Mouse (Mus musculus): ENCODE results near the gene Trim3. TPM values are rescaled to one million over a fixed set of nuclear protein-coding genes. Genes with fewer than 3 reads are reported as not detected.
A peak's percentile ranks its signal among the peaks of the same experiment; 100 is the strongest.

Gene Trim3
- polyA plus RNA-seq, 1 experiment, result 42.8 TPM

- no peaks in the 10 kb centered on the region for H3K27me3 ChIP-seq (ENCODE audit: control insufficient read depth, insufficient read depth, insufficient read length)
- H3K4me2 ChIP-seq (ENCODE audit: low read depth), result no peak overlapping the region
- no peak overlapping the region for H3ac ChIP-seq (ENCODE audit: control insufficient read depth, insufficient read length)
- no peak for TF ChIP-seq REST (IDR thresholded peaks at IDR 0.05; ENCODE audit: insufficient read depth, insufficient read length)
- no peaks in the 10 kb centered on the region for H3K79me2 ChIP-seq (ENCODE audit: control insufficient read depth, insufficient read depth)
- no peak overlapping the region for H3K4me3 ChIP-seq
- H3K36me3 ChIP-seq (ENCODE audit: control insufficient read depth, insufficient read depth), result peaks cover 47% of the 10 kb centered on the region
These were observed 16.8 kb downstream of the Trim3 start for GRCm38 (mm10) chr7:105616561-105616960.

- H3K4me2 ChIP-seq (ENCODE audit: low read depth), result no peak overlapping the region
- peaks cover 46% of the 10 kb centered on the region for H3K36me3 ChIP-seq (ENCODE audit: control insufficient read depth, insufficient read depth)
- H3K4me3 ChIP-seq, result no peak overlapping the region
- H3K79me2 ChIP-seq (ENCODE audit: control insufficient read depth, insufficient read depth), result no peaks in the 10 kb centered on the region
- no peak for TF ChIP-seq TCF3 (IDR thresholded peaks at IDR 0.05; ENCODE audit: insufficient read length, low read depth)
- no peak for TF ChIP-seq REST (IDR thresholded peaks at IDR 0.05; ENCODE audit: insufficient read depth, insufficient read length)
- TF ChIP-seq SRF (IDR thresholded peaks at IDR 0.05; ENCODE audit: control insufficient read depth, insufficient read length, low read depth), result no peak
- no peak for TF ChIP-seq MAX (IDR thresholded peaks at IDR 0.05; ENCODE audit: low read depth)
- TF ChIP-seq MYOD1 (IDR thresholded peaks at IDR 0.05; ENCODE audit: control insufficient read depth in 1 of 3, insufficient read length in 2 of 3, low read depth in 2 of 3), result no peak
- TF ChIP-seq POLR2A (IDR thresholded peaks at IDR 0.05; ENCODE audit: insufficient read length, low read depth), result no peak
- no peak for TF ChIP-seq MYOG (IDR thresholded peaks at IDR 0.05; ENCODE audit: control insufficient read depth in 1 of 3, insufficient read depth in 1 of 3, insufficient read length in 2 of 3, low read depth in 2 of 3)
- TF ChIP-seq POLR2AphosphoS2 (IDR thresholded peaks at IDR 0.05; ENCODE audit: insufficient read length, low read depth), result no peak
- no peak overlapping the region for H3ac ChIP-seq (ENCODE audit: control insufficient read depth, insufficient read length)
- no peaks in the 10 kb centered on the region for H3K27me3 ChIP-seq (ENCODE audit: control insufficient read depth, insufficient read depth, insufficient read length)
These were observed 17.7 kb downstream of the Trim3 start for GRCm38 (mm10) chr7:105615720-105616119.

GRCm38 (mm10) chr7:105614400-105614799, 19.0 kb downstream of the Trim3 start:
- no peak overlapping the region for H3ac ChIP-seq (ENCODE audit: control insufficient read depth, insufficient read length)
- H3K36me3 ChIP-seq (ENCODE audit: control insufficient read depth, insufficient read depth), result peaks cover 42% of the 10 kb centered on the region
- H3K4me3 ChIP-seq, result no peak overlapping the region
- TF ChIP-seq MYOG (IDR thresholded peaks at IDR 0.05; ENCODE audit: control insufficient read depth in 1 of 3, insufficient read depth in 1 of 3, insufficient read length in 2 of 3, low read depth in 2 of 3) (no peak), E2F4 (IDR thresholded peaks at IDR 0.05; ENCODE audit: insufficient read depth) (no peak), TCF3 (IDR thresholded peaks at IDR 0.05; ENCODE audit: insufficient read length, low read depth) (no peak), TCF12 (IDR thresholded peaks at IDR 0.05; ENCODE audit: insufficient read depth, poor library complexity, severe bottlenecking) (no peak), MYOD1 (IDR thresholded peaks at IDR 0.05; ENCODE audit: control insufficient read depth in 1 of 3, insufficient read length in 2 of 3, low read depth in 2 of 3) (no peak), REST (IDR thresholded peaks at IDR 0.05; ENCODE audit: insufficient read depth, insufficient read length) (no peak), CEBPB (IDR thresholded peaks at IDR 0.05; ENCODE audit: insufficient read depth, poor library complexity, severe bottlenecking) (no peak), USF1 (IDR thresholded peaks at IDR 0.05; ENCODE audit: low read depth) (no peak), POLR2AphosphoS2 (IDR thresholded peaks at IDR 0.05; ENCODE audit: insufficient read length, low read depth) (no peak)
- no peaks in the 10 kb centered on the region for H3K79me2 ChIP-seq (ENCODE audit: control insufficient read depth, insufficient read depth)
- H3K27me3 ChIP-seq (ENCODE audit: control insufficient read depth, insufficient read depth, insufficient read length), result no peaks in the 10 kb centered on the region
- H3K4me2 ChIP-seq (ENCODE audit: low read depth), result peak overlapping the region; percentile 23

- TF ChIP-seq TCF3 (IDR thresholded peaks at IDR 0.05; ENCODE audit: insufficient read length, low read depth) (no peak), TCF12 (IDR thresholded peaks at IDR 0.05; ENCODE audit: insufficient read depth, poor library complexity, severe bottlenecking) (no peak), MYOD1 (IDR thresholded peaks at IDR 0.05; ENCODE audit: control insufficient read depth in 1 of 3, insufficient read length in 2 of 3, low read depth in 2 of 3) (no peak), MYOG (IDR thresholded peaks at IDR 0.05; ENCODE audit: control insufficient read depth in 1 of 3, insufficient read depth in 1 of 3, insufficient read length in 2 of 3, low read depth in 2 of 3) (no peak), SRF (IDR thresholded peaks at IDR 0.05; ENCODE audit: control insufficient read depth, insufficient read length, low read depth) (no peak), MAX (IDR thresholded peaks at IDR 0.05; ENCODE audit: low read depth) (no peak), POLR2A (IDR thresholded peaks at IDR 0.05; ENCODE audit: insufficient read length, low read depth) (no peak), USF1 (IDR thresholded peaks at IDR 0.05; ENCODE audit: low read depth) (no peak), POLR2AphosphoS2 (IDR thresholded peaks at IDR 0.05; ENCODE audit: insufficient read length, low read depth) (no peak), E2F4 (IDR thresholded peaks at IDR 0.05; ENCODE audit: insufficient read depth) (no peak), REST (IDR thresholded peaks at IDR 0.05; ENCODE audit: insufficient read depth, insufficient read length) (no peak), CEBPB (IDR thresholded peaks at IDR 0.05; ENCODE audit: insufficient read depth, poor library complexity, severe bottlenecking) (no peak)
- no peak overlapping the region for H3K4me2 ChIP-seq (ENCODE audit: low read depth)
- peaks cover 31% of the 10 kb centered on the region for H3K36me3 ChIP-seq (ENCODE audit: control insufficient read depth, insufficient read depth)
- no peaks in the 10 kb centered on the region for H3K27me3 ChIP-seq (ENCODE audit: control insufficient read depth, insufficient read depth, insufficient read length)
- no peaks in the 10 kb centered on the region for H3K79me2 ChIP-seq (ENCODE audit: control insufficient read depth, insufficient read depth)
- H3ac ChIP-seq (ENCODE audit: control insufficient read depth, insufficient read length), result no peak overlapping the region
- no peak overlapping the region for H3K4me3 ChIP-seq
These were observed 21.6 kb downstream of the Trim3 start for GRCm38 (mm10) chr7:105611767-105612166.

- Histone ChIP-seq H3ac (ENCODE audit: control insufficient read depth, insufficient read length) (no peak overlapping the region), H3K27me3 (ENCODE audit: control insufficient read depth, insufficient read depth, insufficient read length) (no peaks in the 10 kb centered on the region), H3K79me2 (ENCODE audit: control insufficient read depth, insufficient read depth) (no peaks in the 10 kb centered on the region), H3K36me3 (ENCODE audit: control insufficient read depth, insufficient read depth) (peaks cover 10% of the 10 kb centered on the region), H3K4me2 (ENCODE audit: low read depth) (no peak overlapping the region), H3K4me3 (no peak overlapping the region)
- TF ChIP-seq TCF3 (IDR thresholded peaks at IDR 0.05; ENCODE audit: insufficient read length, low read depth) (no peak), POLR2AphosphoS2 (IDR thresholded peaks at IDR 0.05; ENCODE audit: insufficient read length, low read depth) (no peak), E2F4 (IDR thresholded peaks at IDR 0.05; ENCODE audit: insufficient read depth) (no peak), POLR2A (IDR thresholded peaks at IDR 0.05; ENCODE audit: insufficient read length, low read depth) (no peak), TCF12 (IDR thresholded peaks at IDR 0.05; ENCODE audit: insufficient read depth, poor library complexity, severe bottlenecking) (no peak), MYOD1 (IDR thresholded peaks at IDR 0.05; ENCODE audit: control insufficient read depth in 1 of 3, insufficient read length in 2 of 3, low read depth in 2 of 3) (no peak), MAX (IDR thresholded peaks at IDR 0.05; ENCODE audit: low read depth) (no peak), REST (IDR thresholded peaks at IDR 0.05; ENCODE audit: insufficient read depth, insufficient read length) (no peak), MYOG (IDR thresholded peaks at IDR 0.05; ENCODE audit: control insufficient read depth in 1 of 3, insufficient read depth in 1 of 3, insufficient read length in 2 of 3, low read depth in 2 of 3) (no peak), USF1 (IDR thresholded peaks at IDR 0.05; ENCODE audit: low read depth) (no peak), SRF (IDR thresholded peaks at IDR 0.05; ENCODE audit: control insufficient read depth, insufficient read length, low read depth) (no peak), CEBPB (IDR thresholded peaks at IDR 0.05; ENCODE audit: insufficient read depth, poor library complexity, severe bottlenecking) (no peak)
These were observed 24.9 kb downstream of the Trim3 start for GRCm38 (mm10) chr7:105608467-105608866.
